Mouse (Mus musculus) myocyte (in vitro differentiated cells): ENCODE results near the gene Dnmt1. TPM values are rescaled to one million over a fixed set of nuclear protein-coding genes. Genes with fewer than 3 reads are reported as not detected.

ENCODE experiments used
- H3K27me3 ChIP-seq: one replicate; pipeline ENCODE4 v1.6.1; 2011; ENCODE audit not compliant: control insufficient read depth, insufficient read depth, insufficient read length
- H3K36me3 ChIP-seq: one replicate; pipeline ENCODE4 v1.6.1; 2011; ENCODE audit not compliant: control insufficient read depth, insufficient read depth
- H3K4me2 ChIP-seq: one replicate; pipeline ENCODE4 v1.6.1; 2011; ENCODE audit warnings: low read depth, control low read depth
- H3K4me3 ChIP-seq: one replicate; pipeline ENCODE4 v1.5.1; 2011; ENCODE audit warnings: mild to moderate bottlenecking, control low read depth, moderate library complexity
- H3K79me2 ChIP-seq: one replicate; pipeline ENCODE4 v1.6.1; 2011; ENCODE audit not compliant: control insufficient read depth, insufficient read depth
- H3ac ChIP-seq: one replicate; pipeline ENCODE4 v1.6.1; 2011; ENCODE audit not compliant: control insufficient read depth, insufficient read length
- CEBPB ChIP-seq: IDR thresholded peaks from 2 replicates; pipeline ENCODE4 v1.6.1; 2011; ENCODE audit warnings: mild to moderate bottlenecking, moderate library complexity; ENCODE audit not compliant: poor library complexity, insufficient read depth, severe bottlenecking
- E2F4 ChIP-seq: IDR thresholded peaks from one replicate; pipeline ENCODE4 v1.6.1; 2011; ENCODE audit warnings: mild to moderate bottlenecking, control low read depth, moderate library complexity; ENCODE audit not compliant: insufficient read depth
- MAX ChIP-seq: IDR thresholded peaks from one replicate; pipeline ENCODE4 v1.6.1; 2011; ENCODE audit warnings: low read depth, mild to moderate bottlenecking, control low read depth
- MYOD1 ChIP-seq, 3 experiments: IDR thresholded peaks; one replicate each; pipeline ENCODE4 v1.6.1; 2011; ENCODE audit warnings: control low read depth in 2 of 3, low read depth in 2 of 3, mild to moderate bottlenecking in 2 of 3, moderate library complexity in 1 of 3; ENCODE audit not compliant: insufficient read length in 2 of 3, control insufficient read depth in 1 of 3
- MYOG ChIP-seq, 3 experiments: IDR thresholded peaks; one replicate each; pipeline ENCODE4 v1.6.1; 2011; ENCODE audit warnings: control low read depth in 2 of 3, low read depth in 2 of 3, mild to moderate bottlenecking in 2 of 3; ENCODE audit not compliant: insufficient read length in 2 of 3, control insufficient read depth in 1 of 3, insufficient read depth in 1 of 3
- POLR2A ChIP-seq: IDR thresholded peaks from one replicate; pipeline ENCODE4 v1.6.1; 2011; ENCODE audit warnings: low read depth, mild to moderate bottlenecking, control low read depth, moderate library complexity; ENCODE audit not compliant: insufficient read length
- POLR2AphosphoS2 ChIP-seq: IDR thresholded peaks from one replicate; pipeline ENCODE4 v1.6.1; 2011; ENCODE audit warnings: low read depth, control low read depth; ENCODE audit not compliant: insufficient read length
- REST ChIP-seq: IDR thresholded peaks from one replicate; pipeline ENCODE4 v1.6.1; 2011; ENCODE audit warnings: mild to moderate bottlenecking, control low read depth, moderate library complexity; ENCODE audit not compliant: insufficient read depth, insufficient read length
- SRF ChIP-seq: IDR thresholded peaks from one replicate; pipeline ENCODE4 v1.6.1; 2011; ENCODE audit warnings: low read depth; ENCODE audit not compliant: control insufficient read depth, insufficient read length
- TCF12 ChIP-seq: IDR thresholded peaks from one replicate; pipeline ENCODE4 v1.6.1; 2011; ENCODE audit warnings: mild to moderate bottlenecking, control low read depth; ENCODE audit not compliant: poor library complexity, insufficient read depth, severe bottlenecking
- TCF3 ChIP-seq: IDR thresholded peaks from one replicate; pipeline ENCODE4 v1.6.1; 2011; ENCODE audit warnings: low read depth, control low read depth; ENCODE audit not compliant: insufficient read length
- USF1 ChIP-seq: IDR thresholded peaks from one replicate; pipeline ENCODE4 v1.6.1; 2011; ENCODE audit warnings: low read depth, mild to moderate bottlenecking, control low read depth, moderate library complexity
- polyA plus RNA-seq: library from polyadenylated mRNA; unstranded; fragments of >200 nt; fragmentation: generic; extraction: Trizol; gene quantifications from one replicate; pipeline ENCODE4 v1.2.1, GENCODE M21; 2012; ENCODE audit warnings: missing spikeins

Gene Dnmt1
- polyA plus RNA-seq, 1 experiment: 22.1 TPM

GRCm38 (mm10) chr9:20944697-20945370 is 14.9 kb downstream of the Dnmt1 start:
- peaks cover 74% of the 10 kb centered on the region for H3K79me2 ChIP-seq
- peaks cover 5% of the 10 kb centered on the region for H3K36me3 ChIP-seq
- H3K4me2 ChIP-seq: peak overlapping the region; percentile 66
- no peaks in the 10 kb centered on the region for H3K27me3 ChIP-seq
- no peak overlapping the region for H3K4me3 ChIP-seq
- TF ChIP-seq MYOD1 (IDR thresholded peaks at IDR 0.05; ENCODE audit: control insufficient read depth in 1 of 3, insufficient read length in 2 of 3, low read depth in 2 of 3) (peak; percentile 29 to 91 (median 86)), MYOG (IDR thresholded peaks at IDR 0.05; ENCODE audit: control insufficient read depth in 1 of 3, insufficient read depth in 1 of 3, insufficient read length in 2 of 3, low read depth in 2 of 3) (peak in 2 of 3 experiments; percentile 60 to 68), TCF12 (peak; percentile 59), SRF (no peak), REST (no peak), TCF3 (peak; percentile 7), E2F4 (no peak), USF1 (peak; percentile 82), POLR2A (no peak), CEBPB (no peak), POLR2AphosphoS2 (no peak), MAX (no peak)
- no peak overlapping the region for H3ac ChIP-seq

GRCm38 (mm10) chr9:20943911-20944310 is 15.8 kb downstream of the Dnmt1 start:
- TF ChIP-seq POLR2A (no peak), MYOG (IDR thresholded peaks at IDR 0.05; ENCODE audit: control insufficient read depth in 1 of 3, insufficient read depth in 1 of 3, insufficient read length in 2 of 3, low read depth in 2 of 3) (no peak), E2F4 (no peak), REST (no peak), CEBPB (no peak), MYOD1 (IDR thresholded peaks at IDR 0.05; ENCODE audit: control insufficient read depth in 1 of 3, insufficient read length in 2 of 3, low read depth in 2 of 3) (no peak)
- Histone ChIP-seq H3K79me2 (peaks cover 64% of the 10 kb centered on the region), H3ac (no peak overlapping the region), H3K36me3 (peaks cover 10% of the 10 kb centered on the region), H3K27me3 (no peaks in the 10 kb centered on the region), H3K4me3 (no peak overlapping the region), H3K4me2 (peak overlapping the region; percentile 66)

DNA sequence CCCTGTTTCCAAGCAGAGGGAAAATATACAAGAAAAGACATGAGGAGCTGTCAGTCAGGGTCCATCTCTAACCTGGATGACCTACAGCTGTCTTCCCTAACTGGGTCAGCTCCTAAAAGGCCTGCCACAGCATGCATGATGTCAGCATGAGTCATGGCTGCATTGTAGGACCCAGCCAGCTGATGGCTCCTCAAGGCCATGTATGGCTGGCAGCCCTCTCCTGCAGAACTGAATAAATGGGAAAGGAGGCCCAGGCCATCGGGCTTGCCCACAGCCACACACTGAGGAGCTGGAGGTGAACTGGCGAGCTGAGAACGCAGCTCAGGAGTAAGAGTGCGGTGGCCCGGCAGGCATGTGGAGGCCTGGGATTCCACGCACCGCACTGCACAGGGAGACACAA is 16.3 kb downstream of the Dnmt1 start:
- H3ac ChIP-seq: no peak overlapping the region
- H3K79me2 ChIP-seq: peaks cover 62% of the 10 kb centered on the region
- TF ChIP-seq CEBPB: no peak
- TF ChIP-seq POLR2AphosphoS2: no peak
- TF ChIP-seq E2F4: no peak
- no peak for TF ChIP-seq POLR2A
- TF ChIP-seq SRF: peak; percentile 81
- TF ChIP-seq USF1: no peak
- no peak for TF ChIP-seq TCF3
- no peak for TF ChIP-seq REST
- peak; percentile 22 to 73 (median 51) for TF ChIP-seq MYOG (IDR thresholded peaks at IDR 0.05; ENCODE audit: control insufficient read depth in 1 of 3, insufficient read depth in 1 of 3, insufficient read length in 2 of 3, low read depth in 2 of 3)
- TF ChIP-seq MYOD1 (IDR thresholded peaks at IDR 0.05; ENCODE audit: control insufficient read depth in 1 of 3, insufficient read length in 2 of 3, low read depth in 2 of 3): peak; percentile 13 to 87 (median 77)
- no peak for TF ChIP-seq TCF12
- TF ChIP-seq MAX: no peak
- peak overlapping the region; percentile 66 for H3K4me2 ChIP-seq
- H3K4me3 ChIP-seq: no peak overlapping the region
- peaks cover 10% of the 10 kb centered on the region for H3K36me3 ChIP-seq
- no peaks in the 10 kb centered on the region for H3K27me3 ChIP-seq

DNA sequence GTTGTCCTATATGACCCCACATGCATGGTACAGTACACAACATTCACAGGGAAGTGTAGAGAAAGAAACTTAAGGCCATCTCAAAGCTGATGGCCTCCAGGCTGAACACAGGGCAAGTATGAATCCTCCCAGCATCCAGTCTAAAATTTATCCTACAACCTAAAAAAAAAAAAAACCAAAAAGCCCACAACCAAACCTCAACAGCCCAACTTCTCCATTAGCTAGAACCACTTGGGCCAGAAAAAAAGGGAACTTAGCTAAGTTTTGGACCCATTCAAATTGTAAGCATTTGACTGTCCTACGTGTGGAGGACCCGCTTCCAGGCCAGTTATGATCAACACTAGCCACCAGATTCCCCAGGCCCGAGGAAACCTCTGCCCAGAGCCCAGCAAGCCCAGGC is 36.4 kb downstream of the Dnmt1 start:
- H3K27me3 ChIP-seq: no peaks in the 10 kb centered on the region
- no peak for TF ChIP-seq MYOD1 (IDR thresholded peaks at IDR 0.05; ENCODE audit: control insufficient read depth in 1 of 3, insufficient read length in 2 of 3, low read depth in 2 of 3)
- no peak for TF ChIP-seq POLR2AphosphoS2
- TF ChIP-seq E2F4: no peak
- no peak for TF ChIP-seq USF1
- TF ChIP-seq MAX: no peak
- TF ChIP-seq CEBPB: no peak
- peaks cover 12% of the 10 kb centered on the region for H3K36me3 ChIP-seq
- no peaks in the 10 kb centered on the region for H3K79me2 ChIP-seq
- no peak overlapping the region for H3ac ChIP-seq
- H3K4me2 ChIP-seq: no peak overlapping the region
- no peak overlapping the region for H3K4me3 ChIP-seq

DNA sequence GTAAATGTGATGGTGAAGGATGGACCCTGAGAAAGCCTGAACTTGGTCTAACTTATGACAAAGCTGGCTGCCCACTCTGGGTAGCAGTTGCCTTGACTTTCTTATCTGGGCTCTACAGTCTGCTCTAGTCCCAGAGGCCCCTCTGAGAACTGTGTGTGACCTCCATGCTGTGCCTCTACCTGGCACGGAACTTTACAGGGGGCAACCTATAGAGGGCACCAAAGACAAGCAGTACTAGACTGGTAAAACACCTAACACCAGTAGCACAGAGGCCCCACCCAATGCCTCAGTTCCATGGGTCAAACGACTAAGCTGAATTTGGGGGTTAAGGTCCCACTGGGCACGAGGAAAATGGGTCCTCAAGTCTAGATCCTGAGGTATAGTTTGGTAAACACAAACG is 43.5 kb downstream of the Dnmt1 start:
- Histone ChIP-seq H3K79me2 (no peaks in the 10 kb centered on the region), H3ac (no peak overlapping the region), H3K4me2 (no peak overlapping the region), H3K27me3 (no peaks in the 10 kb centered on the region), H3K4me3 (no peak overlapping the region), H3K36me3 (peaks cover 3% of the 10 kb centered on the region)
- TF ChIP-seq MAX (no peak), TCF12 (no peak), CEBPB (no peak), POLR2A (no peak), SRF (no peak), REST (no peak), MYOG (IDR thresholded peaks at IDR 0.05; ENCODE audit: control insufficient read depth in 1 of 3, insufficient read depth in 1 of 3, insufficient read length in 2 of 3, low read depth in 2 of 3) (no peak), E2F4 (no peak), TCF3 (no peak), USF1 (no peak)
